ENCODE assay signal across 8 mouse cellular contexts in the genomic region with DNA sequence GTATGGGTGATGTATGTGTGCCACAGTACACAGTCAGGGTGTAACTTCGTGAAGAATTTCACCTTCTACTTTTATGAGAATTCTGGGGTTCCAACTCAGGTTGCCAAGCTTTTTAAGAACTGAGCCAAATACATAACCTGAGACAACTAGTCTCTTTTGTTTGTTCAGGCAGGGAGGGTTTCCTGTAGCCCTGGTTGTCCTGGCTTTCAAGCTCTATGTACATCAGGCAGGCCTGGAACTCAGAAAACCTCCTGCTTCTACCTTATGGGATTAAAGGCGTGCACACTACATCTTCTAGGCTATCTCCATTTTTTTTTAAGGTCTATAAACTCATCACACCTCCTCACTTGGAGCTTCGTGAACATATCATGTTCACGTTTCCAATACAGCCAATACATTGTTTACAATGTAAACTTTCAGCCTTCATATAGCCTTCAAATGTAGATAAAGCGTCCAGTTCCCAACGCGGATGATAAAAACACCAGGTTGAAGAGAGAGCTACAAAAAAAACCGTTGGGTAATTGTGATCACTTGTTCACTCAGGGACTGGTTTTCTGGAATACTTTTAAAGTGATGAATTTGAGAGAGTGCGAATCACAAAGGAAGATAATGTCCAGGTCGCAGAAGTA. TPM values are rescaled to one million over a fixed set of nuclear protein-coding genes. Genes with fewer than 3 reads are reported as not detected.
DNase-seq lines count a peak whose midpoint lies in the region; ATAC-seq and TF ChIP-seq lines count a peak whose summit lies in the region.

No protein-coding gene starts in this region.

- H3K4me3 ChIP-seq in layer of hippocampus, adult 2 months, result peak overlapping the region; percentile 64
- peak overlapping the region; percentile 92 for H3K4me3 ChIP-seq in hindbrain, embryonic 11.5 days (ENCODE audit: low read depth, low read length)
- H3K4me3 ChIP-seq in midbrain, embryonic 15.5 days, result peak overlapping the region; percentile 66

- 0 out of 2 replicates have a peak, but pooled peaks cover 3% of the 10 kb centered on the region for H3K4me1 ChIP-seq in hindbrain, embryonic 11.5 days (replicated peaks; ENCODE audit: control insufficient read depth, insufficient read depth, low read length)
- peaks cover 35% of the 10 kb centered on the region for H3K4me1 ChIP-seq in midbrain, embryonic 15.5 days

- H3K4me2 ChIP-seq in hindbrain, embryonic 11.5 days (replicated peaks; ENCODE audit: low read depth, low read length), result peak overlapping the region; percentile 63
- H3K4me2 ChIP-seq in midbrain, embryonic 15.5 days, result peak overlapping the region; percentile 61

- TF ChIP-seq POLR2A in brain, embryonic 14.5 days (IDR thresholded peaks at IDR 0.05; ENCODE audit: borderline replicate concordance, extremely low read depth, insufficient read depth, insufficient read length, poor library complexity, severe bottlenecking), result no peak

- intact Hi-C loops in left cerebral cortex, postnatal 4 days (cut with DNase I), result no loop called here

- H3K27me3 ChIP-seq in hindbrain, embryonic 11.5 days (ENCODE audit: control insufficient read depth, insufficient read depth, low read length), result no peaks in the 10 kb centered on the region
- H3K27me3 ChIP-seq in midbrain, embryonic 15.5 days (replicated peaks), result no peaks in the 10 kb centered on the region

- TF ChIP-seq CTCF in layer of hippocampus, adult 2 months (conservative IDR thresholded peaks at IDR 0.05), result no peak
- no peak for TF ChIP-seq CTCF in brain, embryonic 14.5 days (IDR thresholded peaks at IDR 0.05; ENCODE audit: borderline replicate concordance, extremely low read depth, insufficient read depth, insufficient read length)

- DNase-seq in layer of hippocampus, adult 2 months (ENCODE audit: low spot score in 2 of 2), result no peak
- no peak for DNase-seq in layer of hippocampus, adult 18-20 months (ENCODE audit: low spot score in 2 of 2)
- peak; percentile 5 for DNase-seq in brain, embryonic 14.5 days (ENCODE audit: low read depth)
- no peak for DNase-seq in hindbrain, embryonic 11.5 days (ENCODE audit: low spot score)
- no peak for DNase-seq in left cerebral cortex, postnatal 4 days
- no peak for DNase-seq in cerebellum, adult 18-20 months
- DNase-seq in layer of hippocampus, adult 9-10 months (ENCODE audit: low spot score), result no peak

- H3K9ac ChIP-seq in hindbrain, embryonic 11.5 days (ENCODE audit: low read depth, low read length), result peak overlapping the region; percentile 99
- H3K9ac ChIP-seq in midbrain, embryonic 15.5 days, result peak overlapping the region; percentile 74

- no peak for ATAC-seq in hindbrain, embryonic 11.5 days (ENCODE audit: low FRiP score)
- ATAC-seq in midbrain, embryonic 15.5 days (replicated peaks), result no peak

- no peaks in the 10 kb centered on the region for H3K9me3 ChIP-seq in hindbrain, embryonic 11.5 days (ENCODE audit: control insufficient read depth, low read length)
- H3K9me3 ChIP-seq in midbrain, embryonic 15.5 days, result no peaks in the 10 kb centered on the region

- H3K36me3 ChIP-seq in hindbrain, embryonic 11.5 days (ENCODE audit: control insufficient read depth, insufficient read depth, low read length), result no peaks in the 10 kb centered on the region
- no peaks in the 10 kb centered on the region; the same call in 1 of the 2 replicates for H3K36me3 ChIP-seq in midbrain, embryonic 15.5 days (replicated peaks)

- H3K27ac ChIP-seq in layer of hippocampus, adult 2 months, result peak overlapping the region; percentile 95
- peak overlapping the region; percentile 95 for H3K27ac ChIP-seq in hindbrain, embryonic 11.5 days (ENCODE audit: low read depth, low read length)
- H3K27ac ChIP-seq in midbrain, embryonic 15.5 days, result peak overlapping the region; percentile 92

- WGBS in hindbrain, embryonic 11.5 days, result 35% methylated on average over 10 of the region's 10 CpGs
- 30% methylated on average over 10 of the region's 10 CpGs for WGBS in midbrain, embryonic 15.5 days

RNA-seq across cellular contexts. Expression of a gene that starts 13.4 kb away (rescaled TPM):
- total RNA-seq in layer of hippocampus, adult 2 months (2021), result 100 to 1,000 TPM; 158 to 163 TPM
- total RNA-seq in layer of hippocampus, adult 18-20 months (2021), result 100 to 1,000 TPM; 159 to 161 TPM
- polyA plus RNA-seq in brain, embryonic 14.5 days (2012; rRNA removed), result 192 and 231 TPM in 2 replicates
- 148 and 156 TPM in 2 replicates for polyA plus RNA-seq in hindbrain, embryonic 11.5 days (2014; fragmentation: Nextera tagmentation; extraction: Ambion mirVana)
- polyA plus RNA-seq in midbrain, embryonic 15.5 days (2015; fragmentation: Nextera tagmentation; extraction: Ambion mirVana), result 182 and 199 TPM in 2 replicates
- 100 to 1,000 TPM; 150 to 157 TPM for total RNA-seq in left cerebral cortex, postnatal 4 days (2021)

RNA-seq across cellular contexts. Expression of a gene that starts 13.5 kb away (rescaled TPM):
- 10 to 100 TPM; 59.7 to 60.3 TPM for total RNA-seq in layer of hippocampus, adult 2 months (2021)
- total RNA-seq in layer of hippocampus, adult 18-20 months (2021), result 10 to 100 TPM; 53.7 to 58.6 TPM
- polyA plus RNA-seq in brain, embryonic 14.5 days (2012; rRNA removed), result 54.2 and 82.7 TPM in 2 replicates
- 172 and 253 TPM in 2 replicates for polyA plus RNA-seq in hindbrain, embryonic 11.5 days (2014; fragmentation: Nextera tagmentation; extraction: Ambion mirVana)
- 110 and 112 TPM in 2 replicates for polyA plus RNA-seq in midbrain, embryonic 15.5 days (2015; fragmentation: Nextera tagmentation; extraction: Ambion mirVana)
- 100 to 1,000 TPM; 103 to 118 TPM for total RNA-seq in left cerebral cortex, postnatal 4 days (2021)
